Mouse (Mus musculus): ENCODE data around the gene Krtap5-2. TPM values are rescaled to one million over a fixed set of nuclear protein-coding genes. Genes with fewer than 3 reads are reported as not detected.
"Not testable (repeated sequence)": the region's sequence is repeated elsewhere in the genome, so short reads cannot be mapped to it uniquely, and the experiment has no call there.

The Krtap5-2 gene
- not detected in 2 replicates for polyA plus RNA-seq (2014; fragmentation: Nextera tagmentation; extraction: Ambion mirVana)

GRCm38 (mm10) chr7:142175905-142176304 lies at the start of gene Krtap5-2:
TSS of gene Krtap5-2 (minus strand) at chr7:142176005.
- H3K9ac ChIP-seq (ENCODE audit: low read length); H3K4me3 ChIP-seq (ENCODE audit: low read depth, low read length); H3K27me3 ChIP-seq (replicated peaks; ENCODE audit: control insufficient read depth, insufficient read depth, low read length); H3K9me3 ChIP-seq (replicated peaks; ENCODE audit: control insufficient read depth, low read length); DNase-seq (ENCODE audit: low spot score); H3K27ac ChIP-seq (ENCODE audit: low read depth, low read length); ATAC-seq; H3K36me3 ChIP-seq (ENCODE audit: control insufficient read depth, insufficient read depth, low read length); H3K4me2 ChIP-seq (ENCODE audit: low read length); H3K4me1 ChIP-seq (ENCODE audit: control insufficient read depth, insufficient read depth, low read length): not testable (repeated sequence)

- H3K4me1 ChIP-seq (ENCODE audit: control insufficient read depth, insufficient read depth, low read length), result no peaks in the 10 kb centered on the region
- ATAC-seq, result no peak
- H3K36me3 ChIP-seq (ENCODE audit: control insufficient read depth, insufficient read depth, low read length), result no peaks in the 10 kb centered on the region
- H3K9me3 ChIP-seq (replicated peaks; ENCODE audit: control insufficient read depth, low read length), result no peaks in the 10 kb centered on the region
- H3K27me3 ChIP-seq (replicated peaks; ENCODE audit: control insufficient read depth, insufficient read depth, low read length), result no peaks in the 10 kb centered on the region
- no peak overlapping the region for H3K4me2 ChIP-seq (ENCODE audit: low read length)
- no peak overlapping the region for H3K9ac ChIP-seq (ENCODE audit: low read length)
- WGBS, result 53% methylated on average over 2 of the region's 2 CpGs
- DNase-seq (ENCODE audit: low spot score), result no peak
- no peak overlapping the region for H3K4me3 ChIP-seq (ENCODE audit: low read depth, low read length)
- H3K27ac ChIP-seq (ENCODE audit: low read depth, low read length), result no peak overlapping the region
Observed at GRCm38 (mm10) chr7:142224518-142224917, 48.7 kb upstream of the Krtap5-2 start.

- not testable (repeated sequence) for H3K9me3 ChIP-seq (replicated peaks; ENCODE audit: control insufficient read depth, low read length); H3K27ac ChIP-seq (ENCODE audit: low read depth, low read length); H3K4me2 ChIP-seq (ENCODE audit: low read length); H3K4me3 ChIP-seq (ENCODE audit: low read depth, low read length); H3K4me1 ChIP-seq (ENCODE audit: control insufficient read depth, insufficient read depth, low read length); H3K36me3 ChIP-seq (ENCODE audit: control insufficient read depth, insufficient read depth, low read length); H3K9ac ChIP-seq (ENCODE audit: low read length); DNase-seq (ENCODE audit: low spot score); H3K27me3 ChIP-seq (replicated peaks; ENCODE audit: control insufficient read depth, insufficient read depth, low read length); ATAC-seq
- WGBS, result 61% methylated on average over 1 of the region's 1 CpGs
Observed at GRCm38 (mm10) chr7:142212136-142212535, 36.3 kb upstream of the Krtap5-2 start.

GRCm38 (mm10) chr7:142211559-142211958 lies 35.8 kb upstream of the Krtap5-2 start, which contains the start of gene Gm7579:
TSS of gene Gm7579 (plus strand) at chr7:142211859.
- no peaks in the 10 kb centered on the region for H3K4me1 ChIP-seq (ENCODE audit: control insufficient read depth, insufficient read depth, low read length)
- no peaks in the 10 kb centered on the region for H3K36me3 ChIP-seq (ENCODE audit: control insufficient read depth, insufficient read depth, low read length)
- H3K27ac ChIP-seq (ENCODE audit: low read depth, low read length), result no peak within 1 kb of the TSS
- H3K27me3 ChIP-seq (replicated peaks; ENCODE audit: control insufficient read depth, insufficient read depth, low read length), result no peaks in the 10 kb centered on the region
- WGBS, result 77% methylated on average over 1 of the region's 1 CpGs
- H3K9ac ChIP-seq (ENCODE audit: low read length), result no peak within 1 kb of the TSS
- DNase-seq (ENCODE audit: low spot score) (no peak), ATAC-seq (no peak)
- H3K4me2 ChIP-seq (ENCODE audit: low read length), result no peak within 1 kb of the TSS
- H3K9me3 ChIP-seq (replicated peaks; ENCODE audit: control insufficient read depth, low read length), result no peaks in the 10 kb centered on the region
- H3K4me3 ChIP-seq (ENCODE audit: low read depth, low read length), result no peak within 1 kb of the TSS

GRCm38 (mm10) chr7:142206891-142207290 lies 31.1 kb upstream of the Krtap5-2 start:
- not testable (repeated sequence) for H3K36me3 ChIP-seq (ENCODE audit: control insufficient read depth, insufficient read depth, low read length); DNase-seq (ENCODE audit: low spot score); ATAC-seq; H3K27ac ChIP-seq (ENCODE audit: low read depth, low read length); H3K4me3 ChIP-seq (ENCODE audit: low read depth, low read length); H3K27me3 ChIP-seq (replicated peaks; ENCODE audit: control insufficient read depth, insufficient read depth, low read length); H3K4me1 ChIP-seq (ENCODE audit: control insufficient read depth, insufficient read depth, low read length); H3K4me2 ChIP-seq (ENCODE audit: low read length); H3K9ac ChIP-seq (ENCODE audit: low read length); H3K9me3 ChIP-seq (replicated peaks; ENCODE audit: control insufficient read depth, low read length)
- WGBS, result 60% methylated on average over 5 of the region's 5 CpGs

GRCm38 (mm10) chr7:142205488-142205887 lies 29.7 kb upstream of the Krtap5-2 start:
- ATAC-seq (no peak), DNase-seq (ENCODE audit: low spot score) (no peak)
- Histone ChIP-seq H3K36me3 (ENCODE audit: control insufficient read depth, insufficient read depth, low read length) (no peaks in the 10 kb centered on the region), H3K27me3 (replicated peaks; ENCODE audit: control insufficient read depth, insufficient read depth, low read length) (no peaks in the 10 kb centered on the region), H3K4me1 (ENCODE audit: control insufficient read depth, insufficient read depth, low read length) (no peaks in the 10 kb centered on the region), H3K4me3 (ENCODE audit: low read depth, low read length) (no peak overlapping the region), H3K27ac (ENCODE audit: low read depth, low read length) (no peak overlapping the region), H3K9me3 (replicated peaks; ENCODE audit: control insufficient read depth, low read length) (no peaks in the 10 kb centered on the region), H3K4me2 (ENCODE audit: low read length) (no peak overlapping the region), H3K9ac (ENCODE audit: low read length) (no peak overlapping the region)

- Histone ChIP-seq H3K27ac (ENCODE audit: low read depth, low read length) (no peak within 1 kb of the TSS), H3K9me3 (replicated peaks; ENCODE audit: control insufficient read depth, low read length) (no peaks in the 10 kb centered on the region), H3K4me1 (ENCODE audit: control insufficient read depth, insufficient read depth, low read length) (no peaks in the 10 kb centered on the region), H3K27me3 (replicated peaks; ENCODE audit: control insufficient read depth, insufficient read depth, low read length) (no peaks in the 10 kb centered on the region), H3K36me3 (ENCODE audit: control insufficient read depth, insufficient read depth, low read length) (no peaks in the 10 kb centered on the region), H3K4me2 (ENCODE audit: low read length) (no peak within 1 kb of the TSS), H3K9ac (ENCODE audit: low read length) (no peak within 1 kb of the TSS), H3K4me3 (ENCODE audit: low read depth, low read length) (no peak within 1 kb of the TSS)
- ATAC-seq (no peak), DNase-seq (ENCODE audit: low spot score) (no peak)
- 86% methylated on average over 1 of the region's 1 CpGs for WGBS
Observed at GRCm38 (mm10) chr7:142201064-142201463, 25.3 kb upstream of the Krtap5-2 start, which contains the start of gene Krtap5-3. TSS of gene Krtap5-3 (plus strand) at chr7:142201364.

GRCm38 (mm10) chr7:142198748-142199147 lies 22.9 kb upstream of the Krtap5-2 start:
- Histone ChIP-seq H3K4me3 (ENCODE audit: low read depth, low read length) (no peak overlapping the region), H3K27ac (ENCODE audit: low read depth, low read length) (no peak overlapping the region), H3K4me1 (ENCODE audit: control insufficient read depth, insufficient read depth, low read length) (no peaks in the 10 kb centered on the region), H3K9ac (ENCODE audit: low read length) (no peak overlapping the region), H3K36me3 (ENCODE audit: control insufficient read depth, insufficient read depth, low read length) (no peaks in the 10 kb centered on the region), H3K4me2 (ENCODE audit: low read length) (no peak overlapping the region), H3K27me3 (replicated peaks; ENCODE audit: control insufficient read depth, insufficient read depth, low read length) (no peaks in the 10 kb centered on the region), H3K9me3 (replicated peaks; ENCODE audit: control insufficient read depth, low read length) (no peaks in the 10 kb centered on the region)
- 90% methylated on average over 2 of the region's 2 CpGs for WGBS
- ATAC-seq (no peak), DNase-seq (ENCODE audit: low spot score) (no peak)

- DNase-seq (ENCODE audit: low spot score) (no peak), ATAC-seq (no peak)
- H3K4me2 ChIP-seq (ENCODE audit: low read length), result no peak within 1 kb of the TSS
- no peak within 1 kb of the TSS for H3K4me3 ChIP-seq (ENCODE audit: low read depth, low read length)
- H3K27me3 ChIP-seq (replicated peaks; ENCODE audit: control insufficient read depth, insufficient read depth, low read length), result no peaks in the 10 kb centered on the region
- no peak within 1 kb of the TSS for H3K27ac ChIP-seq (ENCODE audit: low read depth, low read length)
- no peak within 1 kb of the TSS for H3K9ac ChIP-seq (ENCODE audit: low read length)
- 44% methylated on average over 2 of the region's 2 CpGs for WGBS
- no peaks in the 10 kb centered on the region for H3K36me3 ChIP-seq (ENCODE audit: control insufficient read depth, insufficient read depth, low read length)
- H3K4me1 ChIP-seq (ENCODE audit: control insufficient read depth, insufficient read depth, low read length), result no peaks in the 10 kb centered on the region
- no peaks in the 10 kb centered on the region for H3K9me3 ChIP-seq (replicated peaks; ENCODE audit: control insufficient read depth, low read length)
Observed at GRCm38 (mm10) chr7:142190289-142190688, 14.5 kb upstream of the Krtap5-2 start, which contains the start of gene Gm10153. TSS of gene Gm10153 (minus strand) at chr7:142190389.

Measured in forebrain, embryonic 14.5 days (tissue).